In the genomic region with DNA sequence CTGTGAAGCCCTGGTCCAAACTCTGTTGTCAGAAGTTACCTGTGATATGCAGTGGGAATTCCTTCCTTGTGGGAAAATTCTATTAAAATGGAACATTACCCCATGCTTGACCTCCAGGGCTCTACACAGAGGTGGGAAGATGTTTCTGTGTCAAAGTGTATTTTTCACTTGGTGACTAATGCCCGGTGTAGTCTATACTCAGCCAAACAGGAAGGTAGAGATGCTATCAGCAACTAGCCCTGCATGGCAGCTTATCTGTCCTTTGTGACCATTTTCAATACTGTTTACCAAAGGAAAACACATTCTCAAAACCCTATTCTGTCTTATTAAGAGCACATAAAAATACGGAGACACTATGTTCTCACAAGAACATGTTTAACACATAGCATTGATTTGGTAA, we compare ENCODE assay signal across 26 mouse cellular contexts.
A peak's percentile ranks its signal among the peaks of the same experiment; 100 is the strongest.
DNase-seq lines count a peak whose midpoint lies in the region; ATAC-seq and TF ChIP-seq lines count a peak whose summit lies in the region.
"Had no signal": no experiment of that assay in that cellular context is flagged by ENCODE, and none has a peak within 500 bp of the region (broad histone marks: within the 10 kb centered on the region; RNA-seq: fewer than 3 reads in every experiment).

No protein-coding gene starts in this region.

- no peaks in the 10 kb centered on the region for H3K9me3 ChIP-seq in lung, postnatal 0 days (ENCODE audit: low read length)
- no peaks in the 10 kb centered on the region for H3K9me3 ChIP-seq in stomach, postnatal 0 days (ENCODE audit: control insufficient read depth, low read length)
- H3K9me3 ChIP-seq: embryonic facial prominence, embryonic 10.5 days; embryonic facial prominence, embryonic 12.5 days; forebrain, embryonic 13.5 days; forebrain, embryonic 15.5 days; G1E had no signal

- WGBS in lung, postnatal 0 days, result 44% methylated on average over 2 of the region's 2 CpGs
- WGBS in stomach, postnatal 0 days, result 42% methylated on average over 2 of the region's 2 CpGs

- peak; percentile 24 for DNase-seq in lung, postnatal 0 days (ENCODE audit: low spot score)
- no peak for DNase-seq in lung, postnatal 36 days
- DNase-seq in stomach, postnatal 0 days (ENCODE audit: low spot score), result no peak
- DNase-seq in kidney, postnatal 10 days, result no peak
- DNase-seq in embryo, embryonic 11 days, result no peak
- DNase-seq: adrenal gland, adult 8-10 months; adrenal gland, postnatal 14 days; adrenal gland, postnatal 36 days; B cell, adult 2 months; cerebellum, adult 11 months; cerebellum, adult 18-20 months; cerebellum, adult 8-10 months; cerebellum, adult 9-11 months; cerebellum, postnatal 14 days; cerebellum, postnatal 36 days; forebrain, postnatal 0 days had no signal

- peak; percentile 80 for TF ChIP-seq EP300 in lung, postnatal 0 days (IDR thresholded peaks at IDR 0.05)
- TF ChIP-seq EP300 in stomach, postnatal 0 days (optimal IDR thresholded peaks at IDR 0.05), result no peak

- no peak overlapping the region for H3K4me2 ChIP-seq in lung, postnatal 0 days (replicated peaks; ENCODE audit: low read depth, low read length)
- no peak overlapping the region for H3K4me2 ChIP-seq in stomach, postnatal 0 days (replicated peaks; ENCODE audit: low read depth)
- H3K4me2 ChIP-seq: embryonic facial prominence, embryonic 12.5 days; forebrain, embryonic 13.5 days; forebrain, embryonic 15.5 days had no signal

- no peaks in the 10 kb centered on the region for H3K36me3 ChIP-seq in lung, postnatal 0 days (ENCODE audit: insufficient read depth, low read length)
- H3K36me3 ChIP-seq in stomach, postnatal 0 days (ENCODE audit: control insufficient read depth, insufficient read depth, low read length), result no peaks in the 10 kb centered on the region
- H3K36me3 ChIP-seq: embryonic facial prominence, embryonic 10.5 days; embryonic facial prominence, embryonic 12.5 days; forebrain, embryonic 15.5 days; G1E had no signal

- peak; percentile 38 for ATAC-seq in lung, postnatal 0 days
- peak; percentile 87 for ATAC-seq in stomach, postnatal 0 days (ENCODE audit: low FRiP score, low TSS enrichment)
- ATAC-seq: activated CD4-positive, CD25-positive, alpha-beta regulatory T cell, adult 4 months; CD4-positive, CD25-positive, alpha-beta regulatory T cell, adult 4 months; forebrain, embryonic 13.5 days; forebrain, embryonic 15.5 days; forebrain, postnatal 0 days; Patski had no signal

- no peak overlapping the region for H3K27ac ChIP-seq in lung, postnatal 0 days (ENCODE audit: low read length)
- peak overlapping the region; percentile 33; the same call in 1 of the 2 replicates for H3K27ac ChIP-seq in brown adipose tissue, adult 24 weeks (replicated peaks; ENCODE audit: low read depth, low read length)
- H3K27ac ChIP-seq in stomach, postnatal 0 days (replicated peaks), result no peak overlapping the region
- H3K27ac ChIP-seq: embryonic facial prominence, embryonic 10.5 days; embryonic facial prominence, embryonic 12.5 days; forebrain, embryonic 13.5 days; forebrain, embryonic 15.5 days had no signal

- H3K4me3 ChIP-seq in lung, postnatal 0 days (ENCODE audit: low read depth, low read length), result no peak overlapping the region
- H3K4me3 ChIP-seq in brown adipose tissue, adult 24 weeks (ENCODE audit: insufficient read depth, low read depth, low read length), result no peak overlapping the region
- no peak overlapping the region for H3K4me3 ChIP-seq in stomach, postnatal 0 days (ENCODE audit: low read depth, low read length)
- H3K4me3 ChIP-seq: embryonic facial prominence, embryonic 10.5 days; embryonic facial prominence, embryonic 12.5 days; forebrain, embryonic 13.5 days; forebrain, embryonic 15.5 days had no signal

- H3K27me3 ChIP-seq in lung, postnatal 0 days (replicated peaks; ENCODE audit: insufficient read depth, low read length), result no peaks in the 10 kb centered on the region
- no peaks in the 10 kb centered on the region for H3K27me3 ChIP-seq in stomach, postnatal 0 days (ENCODE audit: control insufficient read depth, insufficient read depth, low read length)
- H3K27me3 ChIP-seq: CH12.LX; embryonic facial prominence, embryonic 12.5 days; forebrain, embryonic 13.5 days; forebrain, embryonic 15.5 days had no signal

- H3K9ac ChIP-seq in lung, postnatal 0 days (replicated peaks; ENCODE audit: low read depth), result no peak overlapping the region
- H3K9ac ChIP-seq in stomach, postnatal 0 days (ENCODE audit: low read length), result no peak overlapping the region
- H3K9ac ChIP-seq: embryonic facial prominence, embryonic 12.5 days; forebrain, embryonic 13.5 days; forebrain, embryonic 15.5 days; forebrain, postnatal 0 days had no signal

- H3K4me1 ChIP-seq in lung, postnatal 0 days (ENCODE audit: insufficient read depth, low read depth, low read length), result peaks cover 10% of the 10 kb centered on the region; the same call in 1 of the 2 replicates
- peaks cover 4% of the 10 kb centered on the region; the same call in 1 of the 2 replicates for H3K4me1 ChIP-seq in brown adipose tissue, adult 24 weeks (ENCODE audit: control insufficient read depth, insufficient read depth, insufficient read length, low read length)
- H3K4me1 ChIP-seq in stomach, postnatal 0 days (replicated peaks; ENCODE audit: control insufficient read depth, insufficient read depth), result no peaks in the 10 kb centered on the region
- H3K4me1 ChIP-seq: forebrain, embryonic 13.5 days; forebrain, embryonic 15.5 days had no signal

- no peak for TF ChIP-seq CTCF in lung, postnatal 0 days (IDR thresholded peaks at IDR 0.05)
- TF ChIP-seq CTCF in stomach, postnatal 0 days (IDR thresholded peaks at IDR 0.05; ENCODE audit: low read depth), result no peak
